Mouse (Mus musculus) regulatory T cell (primary cell): Measurements from ENCODE around the gene Gm21985.
"Not testable (repeated sequence)": the region's sequence is repeated elsewhere in the genome, so short reads cannot be mapped to it uniquely, and the experiment has no call there.

Experiments used
- in situ Hi-C: fragments of 300-600 bp; cut with MboI, MseI; formaldehyde crosslinking; loops from one replicate; pipeline ENCODE4 v1.15.1; 2025; ENCODE audit warnings: high pct_unique_total_duplicates

Gene Gm21985

GRCm38 (mm10) chr2:112264364-112264763, 1.8 kb upstream of the Gm21985 start:
- in situ Hi-C loops: no loop called here

GRCm38 (mm10) chr2:112265448-112266241, 469 bp upstream of the Gm21985 start, which contains the start of gene Slc12a6:
Gene Slc12a6, plus strand, starts transcription at chr2:112265825.
- in situ Hi-C loops: loop anchor here (5.0 kb wide), 2 partner anchors 107 to 192 kb away; no protein-coding TSS in a partner anchor

- in situ Hi-C loops: loop anchor here (5.0 kb wide), 2 partner anchors 106 to 191 kb away; no protein-coding TSS in a partner anchor
Measured at GRCm38 (mm10) chr2:112266780-112267179, 666 bp downstream of the Gm21985 start.

- in situ Hi-C loops: loop anchor here (5.0 kb wide), 2 partner anchors 105 to 190 kb away; no protein-coding TSS in a partner anchor
Measured at GRCm38 (mm10) chr2:112267547-112268269, 1.6 kb downstream of the Gm21985 start.

- in situ Hi-C loops: loop anchor here (5.0 kb wide), 1 partner anchor 37 kb away; no protein-coding TSS in a partner anchor
Measured at GRCm38 (mm10) chr2:112270011-112270410, 3.9 kb downstream of the Gm21985 start.

GRCm38 (mm10) chr2:112272909-112273308, 6.8 kb downstream of the Gm21985 start:
- in situ Hi-C loops: loop anchor here (5.0 kb wide), 1 partner anchor 34 kb away; no protein-coding TSS in a partner anchor

GRCm38 (mm10) chr2:112273474-112273873, 7.4 kb downstream of the Gm21985 start:
- in situ Hi-C loops: loop anchor here (5.0 kb wide), 1 partner anchor 34 kb away; no protein-coding TSS in a partner anchor

- in situ Hi-C loops: no loop called here
Measured at GRCm38 (mm10) chr2:112276870-112277269, 10.8 kb downstream of the Gm21985 start.

- in situ Hi-C loops: no loop called here
Measured at GRCm38 (mm10) chr2:112282846-112283245, 16.7 kb downstream of the Gm21985 start.

- in situ Hi-C loops: no loop called here
Measured at GRCm38 (mm10) chr2:112284363-112285030, 18.4 kb downstream of the Gm21985 start.

GRCm38 (mm10) chr2:112285031-112285390, 18.9 kb downstream of the Gm21985 start:
- in situ Hi-C loops: no loop called here

- in situ Hi-C loops: not testable (repeated sequence)
Measured at GRCm38 (mm10) chr2:112286062-112286461, 19.9 kb downstream of the Gm21985 start.

GRCm38 (mm10) chr2:112287059-112287458, 20.9 kb downstream of the Gm21985 start:
- in situ Hi-C loops: no loop called here

GRCm38 (mm10) chr2:112289507-112289906, 23.4 kb downstream of the Gm21985 start:
- in situ Hi-C loops: no loop called here

GRCm38 (mm10) chr2:112292823-112293222, 26.7 kb downstream of the Gm21985 start:
- in situ Hi-C loops: no loop called here

GRCm38 (mm10) chr2:112296211-112296610, 30.1 kb downstream of the Gm21985 start:
- in situ Hi-C loops: no loop called here

- in situ Hi-C loops: no loop called here
Measured at GRCm38 (mm10) chr2:112298221-112298620, 32.1 kb downstream of the Gm21985 start.

- in situ Hi-C loops: loop anchor here (5.0 kb wide), 1 partner anchor 36 kb away; no protein-coding TSS in a partner anchor
Measured at GRCm38 (mm10) chr2:112308671-112309070, 42.6 kb downstream of the Gm21985 start.

- in situ Hi-C loops: loop anchor here (5.0 kb wide), 1 partner anchor 37 kb away; no protein-coding TSS in a partner anchor
Measured at GRCm38 (mm10) chr2:112309161-112309600, 43.1 kb downstream of the Gm21985 start.

GRCm38 (mm10) chr2:112315638-112316037, 49.5 kb downstream of the Gm21985 start:
- in situ Hi-C loops: no loop called here

GRCm38 (mm10) chr2:112318227-112318626, 52.1 kb downstream of the Gm21985 start:
- in situ Hi-C loops: no loop called here
